Mouse (Mus musculus): ENCODE measurements at regions not wholly inside any gene's neighbourhood (a gene's known extent, or its start where the extent isn't known, plus 50 kb on each side); places are given as distances from the start of the nearest gene placed in this dataset.

- H3K9ac ChIP-seq (ENCODE audit: low read depth, low read length) = no peak overlapping the region
- peak; percentile 19 to 29 for DNase-seq
- no peak overlapping the region for H3K27ac ChIP-seq
- H3K79me2 ChIP-seq (replicated peaks; ENCODE audit: control insufficient read depth, insufficient read depth, low read length) = no peaks in the 10 kb centered on the region
- H3K36me3 ChIP-seq (ENCODE audit: control insufficient read depth, insufficient read depth, low read length) = no peaks in the 10 kb centered on the region
- H3K4me1 ChIP-seq (ENCODE audit: control insufficient read depth, insufficient read depth, low read length) = no peaks in the 10 kb centered on the region; the same call in 1 of the 2 replicates
- WGBS = 36% methylated on average over 7 of the region's 7 CpGs
- no peak overlapping the region for H3K4me3 ChIP-seq
- no peak for TF ChIP-seq POLR2A (IDR thresholded peaks at IDR 0.05; ENCODE audit: insufficient read depth, low read depth, low read length)
- no peak for TF ChIP-seq EP300 (IDR thresholded peaks at IDR 0.05; ENCODE audit: insufficient read depth, low read depth, low read length)
- TF ChIP-seq CTCF (IDR thresholded peaks at IDR 0.05) = no peak
- intact Hi-C loops (cut with DNase I) = no loop called here
- no peaks in the 10 kb centered on the region for H3K27me3 ChIP-seq (ENCODE audit: control insufficient read depth, insufficient read depth, low read length)
Observed at GRCm38 (mm10) chr7:137924464-137925167, 472.9 kb downstream of the Tcerg1l start.

GRCm38 (mm10) chr7:137925656-137926055 is 471.9 kb downstream of the Tcerg1l start:
- 46% methylated on average over 3 of the region's 3 CpGs for WGBS

GRCm38 (mm10) chr7:137927371-137927770 is 470.2 kb downstream of the Tcerg1l start:
- DNase-seq = no peak
- intact Hi-C loops (cut with DNase I) = no loop called here
- no peaks in the 10 kb centered on the region; the same call in 1 of the 2 replicates for H3K4me1 ChIP-seq (ENCODE audit: control insufficient read depth, insufficient read depth, low read length)
- no peak overlapping the region for H3K27ac ChIP-seq
- H3K27me3 ChIP-seq (ENCODE audit: control insufficient read depth, insufficient read depth, low read length) = no peaks in the 10 kb centered on the region
- H3K4me3 ChIP-seq = no peak overlapping the region
- 53% methylated on average over 8 of the region's 8 CpGs for WGBS
- no peaks in the 10 kb centered on the region for H3K79me2 ChIP-seq (replicated peaks; ENCODE audit: control insufficient read depth, insufficient read depth, low read length)
- TF ChIP-seq POLR2A (IDR thresholded peaks at IDR 0.05; ENCODE audit: insufficient read depth, low read depth, low read length) (no peak), EP300 (IDR thresholded peaks at IDR 0.05; ENCODE audit: insufficient read depth, low read depth, low read length) (no peak), CTCF (IDR thresholded peaks at IDR 0.05) (no peak)
- H3K36me3 ChIP-seq (ENCODE audit: control insufficient read depth, insufficient read depth, low read length) = no peaks in the 10 kb centered on the region
- no peak overlapping the region for H3K9ac ChIP-seq (ENCODE audit: low read depth, low read length)

More at GRCm38 (mm10) chr7:137925656-137926055, 471.9 kb downstream of the Tcerg1l start:
- intact Hi-C loops (cut with DNase I) = no loop called here
- no peak for DNase-seq
- Histone ChIP-seq H3K79me2 (replicated peaks; ENCODE audit: control insufficient read depth, insufficient read depth, low read length) (no peaks in the 10 kb centered on the region), H3K36me3 (ENCODE audit: control insufficient read depth, insufficient read depth, low read length) (no peaks in the 10 kb centered on the region), H3K4me1 (ENCODE audit: control insufficient read depth, insufficient read depth, low read length) (no peaks in the 10 kb centered on the region; the same call in 1 of the 2 replicates), H3K4me3 (no peak overlapping the region), H3K27me3 (ENCODE audit: control insufficient read depth, insufficient read depth, low read length) (no peaks in the 10 kb centered on the region), H3K27ac (no peak overlapping the region), H3K9ac (ENCODE audit: low read depth, low read length) (no peak overlapping the region)
- TF ChIP-seq POLR2A (IDR thresholded peaks at IDR 0.05; ENCODE audit: insufficient read depth, low read depth, low read length) = no peak
- no peak for TF ChIP-seq EP300 (IDR thresholded peaks at IDR 0.05; ENCODE audit: insufficient read depth, low read depth, low read length)
- no peak for TF ChIP-seq CTCF (IDR thresholded peaks at IDR 0.05)

- Histone ChIP-seq H3K9ac (ENCODE audit: low read depth, low read length) (no peak overlapping the region), H3K4me1 (ENCODE audit: control insufficient read depth, insufficient read depth, low read length) (no peaks in the 10 kb centered on the region), H3K36me3 (ENCODE audit: control insufficient read depth, insufficient read depth, low read length) (no peaks in the 10 kb centered on the region), H3K79me2 (replicated peaks; ENCODE audit: control insufficient read depth, insufficient read depth, low read length) (no peaks in the 10 kb centered on the region), H3K4me3 (no peak overlapping the region), H3K27ac (no peak overlapping the region), H3K27me3 (ENCODE audit: control insufficient read depth, insufficient read depth, low read length) (no peaks in the 10 kb centered on the region)
- no peak for TF ChIP-seq EP300 (IDR thresholded peaks at IDR 0.05; ENCODE audit: insufficient read depth, low read depth, low read length)
- TF ChIP-seq CTCF (IDR thresholded peaks at IDR 0.05) = no peak
- TF ChIP-seq POLR2A (IDR thresholded peaks at IDR 0.05; ENCODE audit: insufficient read depth, low read depth, low read length) = no peak
- no peak for DNase-seq
- intact Hi-C loops (cut with DNase I) = no loop called here
- WGBS = 14% methylated on average over 7 of the region's 7 CpGs
Observed at GRCm38 (mm10) chr7:137930200-137930599, 467.3 kb downstream of the Tcerg1l start.

- H3K36me3 ChIP-seq (ENCODE audit: control insufficient read depth, insufficient read depth, low read length) = no peaks in the 10 kb centered on the region
- WGBS = 52% methylated on average over 3 of the region's 3 CpGs
- no peaks in the 10 kb centered on the region for H3K27me3 ChIP-seq (ENCODE audit: control insufficient read depth, insufficient read depth, low read length)
- H3K9ac ChIP-seq (ENCODE audit: low read depth, low read length) = no peak overlapping the region
- no peak overlapping the region for H3K27ac ChIP-seq
- no peak for DNase-seq
- H3K4me1 ChIP-seq (ENCODE audit: control insufficient read depth, insufficient read depth, low read length) = no peaks in the 10 kb centered on the region
- TF ChIP-seq POLR2A (IDR thresholded peaks at IDR 0.05; ENCODE audit: insufficient read depth, low read depth, low read length) = no peak
- TF ChIP-seq CTCF (IDR thresholded peaks at IDR 0.05) = no peak
- TF ChIP-seq EP300 (IDR thresholded peaks at IDR 0.05; ENCODE audit: insufficient read depth, low read depth, low read length) = no peak
- H3K79me2 ChIP-seq (replicated peaks; ENCODE audit: control insufficient read depth, insufficient read depth, low read length) = no peaks in the 10 kb centered on the region
- H3K4me3 ChIP-seq = no peak overlapping the region
- intact Hi-C loops (cut with DNase I) = no loop called here
Observed at GRCm38 (mm10) chr7:137935896-137936295, 461.6 kb downstream of the Tcerg1l start.

GRCm38 (mm10) chr7:137939116-137939515 is 458.4 kb downstream of the Tcerg1l start:
- Histone ChIP-seq H3K36me3 (ENCODE audit: control insufficient read depth, insufficient read depth, low read length) (no peaks in the 10 kb centered on the region), H3K9ac (ENCODE audit: low read depth, low read length) (no peak overlapping the region), H3K27ac (no peak overlapping the region), H3K4me1 (ENCODE audit: control insufficient read depth, insufficient read depth, low read length) (no peaks in the 10 kb centered on the region), H3K79me2 (replicated peaks; ENCODE audit: control insufficient read depth, insufficient read depth, low read length) (no peaks in the 10 kb centered on the region), H3K4me3 (no peak overlapping the region), H3K27me3 (ENCODE audit: control insufficient read depth, insufficient read depth, low read length) (no peaks in the 10 kb centered on the region)
- WGBS = 66% methylated on average over 8 of the region's 8 CpGs
- intact Hi-C loops (cut with DNase I) = no loop called here
- no peak for TF ChIP-seq POLR2A (IDR thresholded peaks at IDR 0.05; ENCODE audit: insufficient read depth, low read depth, low read length)
- TF ChIP-seq CTCF (IDR thresholded peaks at IDR 0.05) = no peak
- no peak for TF ChIP-seq EP300 (IDR thresholded peaks at IDR 0.05; ENCODE audit: insufficient read depth, low read depth, low read length)
- peak; percentile 23 to 41 for DNase-seq

Data from heart, adult 2 months (tissue).